Mouse (Mus musculus): ENCODE results near the gene Golga7b.

Gene Golga7b

GRCm38 (mm10) chr19:42247519-42247918 is at the start of gene Golga7b:
TSS of gene Golga7b (plus strand) at chr19:42247574.
- TF ChIP-seq GATA4 (IDR thresholded peaks at IDR 0.05; ENCODE audit: insufficient replicate concordance, low read length): no peak

GRCm38 (mm10) chr19:42198026-42198425 is 49.3 kb upstream of the Golga7b start:
- no peak for TF ChIP-seq GATA4 (IDR thresholded peaks at IDR 0.05; ENCODE audit: insufficient replicate concordance, low read length)

GRCm38 (mm10) chr19:42201696-42202381 is 45.5 kb upstream of the Golga7b start, which contains the start of gene Sfrp5:
TSS of gene Sfrp5 (minus strand) at chr19:42202252.
- TF ChIP-seq GATA4 (IDR thresholded peaks at IDR 0.05; ENCODE audit: insufficient replicate concordance, low read length): no peak

GRCm38 (mm10) chr19:42202467-42202866 is 44.9 kb upstream of the Golga7b start:
- TF ChIP-seq GATA4 (IDR thresholded peaks at IDR 0.05; ENCODE audit: insufficient replicate concordance, low read length): no peak

- TF ChIP-seq GATA4 (IDR thresholded peaks at IDR 0.05; ENCODE audit: insufficient replicate concordance, low read length): no peak
Measured at GRCm38 (mm10) chr19:42204306-42204705, 43.1 kb upstream of the Golga7b start.

GRCm38 (mm10) chr19:42205201-42205600 is 42.2 kb upstream of the Golga7b start:
- TF ChIP-seq GATA4 (IDR thresholded peaks at IDR 0.05; ENCODE audit: insufficient replicate concordance, low read length): no peak

GRCm38 (mm10) chr19:42209485-42209884 is 37.9 kb upstream of the Golga7b start:
- TF ChIP-seq GATA4 (IDR thresholded peaks at IDR 0.05; ENCODE audit: insufficient replicate concordance, low read length): no peak

GRCm38 (mm10) chr19:42209976-42210375 is 37.4 kb upstream of the Golga7b start:
- no peak for TF ChIP-seq GATA4 (IDR thresholded peaks at IDR 0.05; ENCODE audit: insufficient replicate concordance, low read length)

GRCm38 (mm10) chr19:42211936-42212335 is 35.4 kb upstream of the Golga7b start:
- no peak for TF ChIP-seq GATA4 (IDR thresholded peaks at IDR 0.05; ENCODE audit: insufficient replicate concordance, low read length)

- TF ChIP-seq GATA4 (IDR thresholded peaks at IDR 0.05; ENCODE audit: insufficient replicate concordance, low read length): no peak
Measured at GRCm38 (mm10) chr19:42214601-42215000, 32.8 kb upstream of the Golga7b start.

GRCm38 (mm10) chr19:42216699-42217373 is 30.5 kb upstream of the Golga7b start:
- TF ChIP-seq GATA4 (IDR thresholded peaks at IDR 0.05; ENCODE audit: insufficient replicate concordance, low read length): no peak

GRCm38 (mm10) chr19:42217374-42217763 is 30.0 kb upstream of the Golga7b start:
- no peak for TF ChIP-seq GATA4 (IDR thresholded peaks at IDR 0.05; ENCODE audit: insufficient replicate concordance, low read length)

- TF ChIP-seq GATA4 (IDR thresholded peaks at IDR 0.05; ENCODE audit: insufficient replicate concordance, low read length): no peak
Measured at GRCm38 (mm10) chr19:42226451-42226850, 20.9 kb upstream of the Golga7b start.

- TF ChIP-seq GATA4 (IDR thresholded peaks at IDR 0.05; ENCODE audit: insufficient replicate concordance, low read length): no peak
Measured at GRCm38 (mm10) chr19:42229499-42230287, 17.7 kb upstream of the Golga7b start.

- TF ChIP-seq GATA4 (IDR thresholded peaks at IDR 0.05; ENCODE audit: insufficient replicate concordance, low read length): no peak
Measured at GRCm38 (mm10) chr19:42230288-42230568, 17.1 kb upstream of the Golga7b start.

- no peak for TF ChIP-seq GATA4 (IDR thresholded peaks at IDR 0.05; ENCODE audit: insufficient replicate concordance, low read length)
Measured at GRCm38 (mm10) chr19:42230986-42231385, 16.4 kb upstream of the Golga7b start.

Data from liver, adult (tissue).